Mouse (Mus musculus): ENCODE measurements around the gene Aox2. TPM values are rescaled to one million over a fixed set of nuclear protein-coding genes. Genes with fewer than 3 reads are reported as not detected.
A peak's percentile ranks its signal among the peaks of the same experiment; 100 is the strongest.

Gene Aox2
- total and polyA plus RNA-seq, 3 experiments: not detected

DNA sequence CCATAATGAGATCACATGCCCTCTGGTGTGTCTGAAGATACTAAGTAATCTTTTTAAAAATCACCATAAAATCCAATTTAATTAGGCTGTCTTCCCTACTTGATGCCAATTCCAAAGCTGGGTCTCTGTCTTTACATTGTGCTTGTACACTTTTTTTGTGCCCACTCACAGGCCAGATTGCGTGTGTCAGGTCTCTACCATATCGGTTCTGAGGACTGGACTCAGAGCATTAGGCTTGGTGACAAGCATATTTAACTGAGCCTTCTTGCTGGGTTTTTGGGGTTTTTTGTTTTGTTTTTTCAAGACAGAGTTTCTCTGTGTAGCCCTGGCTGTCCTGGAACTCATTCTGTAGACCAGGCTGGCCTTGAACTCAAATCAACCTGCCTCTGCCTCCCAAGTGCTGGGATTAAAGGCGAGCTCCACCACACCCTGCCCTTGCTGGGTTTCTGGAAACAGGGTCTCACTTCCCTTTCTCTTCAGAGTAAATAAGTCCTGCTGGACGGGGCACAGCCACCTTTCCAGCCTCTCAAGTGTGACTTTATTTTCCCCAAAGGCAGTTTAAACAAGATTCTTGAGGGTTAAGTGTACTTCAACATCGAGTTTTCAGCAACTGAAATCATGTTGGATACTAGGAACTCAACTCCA, 131.5 kb downstream of the Aox2 start:
- no peaks in the 10 kb centered on the region for H3K27me3 ChIP-seq (replicated peaks)
- TF ChIP-seq UBTF (IDR thresholded peaks at IDR 0.05; ENCODE audit: low read depth, low read length): no peak
- peak; percentile 71; the same call in 1 of the 2 replicates for TF ChIP-seq POLR2AphosphoS2 (IDR thresholded peaks at IDR 0.05; ENCODE audit: low read depth, low read length)
- TF ChIP-seq CHD2 (IDR thresholded peaks at IDR 0.05; ENCODE audit: low read length): 0 out of 2 replicates have a peak, but pooled peaks have one; percentile 27
- no peak for TF ChIP-seq ELF1 (IDR thresholded peaks at IDR 0.05; ENCODE audit: low read depth, low read length)
- no peak overlapping the region for H3K4me2 ChIP-seq (ENCODE audit: insufficient read depth, low read depth, poor library complexity, severe bottlenecking)
- H3K4me3 ChIP-seq (replicated peaks in 1 of 3; ENCODE audit: low read depth in 2 of 3, low read length in 2 of 3, poor library complexity in 1 of 3): no peak overlapping the region
- no peak overlapping the region; the same call in 1 of the 2 replicates for H3K27ac ChIP-seq (ENCODE audit: insufficient read depth, low read depth)
- dilution Hi-C loops (cut with MboI; ENCODE audit: extremely low pct_ligation_motif_present, extremely low pct_unique_long_range_greater_than_20kb, low sequenced_read_pairs): no loop called here
- H3K9me3 ChIP-seq (replicated peaks; ENCODE audit: low read length): no peaks in the 10 kb centered on the region
- in situ Hi-C loops (cut with MboI; ENCODE audit: low pct_ligation_motif_present, low pct_unique_long_range_greater_than_20kb, low sequenced_read_pairs): no loop called here
- DNase-seq (ENCODE audit: extremely low read depth): no peak
- H3K4me1 ChIP-seq (ENCODE audit: control insufficient read depth in 1 of 2, insufficient read depth in 2 of 2): no peaks in the 10 kb centered on the region
- no peak overlapping the region for H3K9ac ChIP-seq (ENCODE audit: insufficient read depth, low read depth)
- peaks cover 2% of the 10 kb centered on the region; the same call in 1 of the 2 replicates for H3K79me2 ChIP-seq (replicated peaks; ENCODE audit: control insufficient read depth, extremely low read depth, insufficient read depth, poor library complexity, severe bottlenecking)
- peaks cover 52 to 73% of the 10 kb centered on the region in 2 experiments for H3K36me3 ChIP-seq (replicated peaks in 1 of 2; ENCODE audit: control insufficient read depth in 1 of 2, insufficient read depth in 1 of 2, low read length in 1 of 2)

DNA sequence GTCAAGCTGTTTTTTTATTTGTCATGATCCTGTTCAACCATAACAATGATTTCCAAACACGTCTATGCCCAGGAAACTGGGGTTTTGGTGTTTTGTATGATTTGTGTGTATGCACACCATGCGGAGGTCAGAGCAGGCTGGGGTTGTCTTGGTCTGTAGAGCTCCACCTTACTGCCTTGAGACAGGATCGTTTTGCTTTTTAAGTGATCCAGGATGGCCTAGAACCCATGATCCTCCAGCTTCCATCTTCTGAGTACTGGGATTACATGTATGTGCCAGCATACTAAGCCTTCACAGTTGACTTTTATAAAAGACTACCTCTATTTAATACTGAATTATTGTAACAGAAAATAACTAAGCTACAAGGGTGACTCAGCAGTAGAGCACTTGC, 132.1 kb downstream of the Aox2 start:
- H3K79me2 ChIP-seq (replicated peaks; ENCODE audit: control insufficient read depth, extremely low read depth, insufficient read depth, poor library complexity, severe bottlenecking): peaks cover 2% of the 10 kb centered on the region
- TF ChIP-seq UBTF (IDR thresholded peaks at IDR 0.05; ENCODE audit: low read depth, low read length): no peak
- no peak for TF ChIP-seq KAT2A (IDR thresholded peaks at IDR 0.05; ENCODE audit: insufficient replicate concordance, low read length)
- TF ChIP-seq CHD2 (IDR thresholded peaks at IDR 0.05; ENCODE audit: low read length): no peak
- TF ChIP-seq POLR2AphosphoS2 (IDR thresholded peaks at IDR 0.05; ENCODE audit: low read depth, low read length): peak; percentile 63
- no peak for TF ChIP-seq HCFC1 (IDR thresholded peaks at IDR 0.05; ENCODE audit: low read depth, low read length)
- no peaks in the 10 kb centered on the region for H3K27me3 ChIP-seq (replicated peaks)
- H3K9me3 ChIP-seq (replicated peaks; ENCODE audit: low read length): no peaks in the 10 kb centered on the region
- in situ Hi-C loops (cut with MboI; ENCODE audit: low pct_ligation_motif_present, low pct_unique_long_range_greater_than_20kb, low sequenced_read_pairs) (no loop called here), dilution Hi-C loops (cut with MboI; ENCODE audit: extremely low pct_ligation_motif_present, extremely low pct_unique_long_range_greater_than_20kb, low sequenced_read_pairs) (no loop called here)
- no peak overlapping the region for H3K4me2 ChIP-seq (ENCODE audit: insufficient read depth, low read depth, poor library complexity, severe bottlenecking)
- H3K9ac ChIP-seq (ENCODE audit: insufficient read depth, low read depth): no peak overlapping the region
- H3K4me3 ChIP-seq (replicated peaks in 1 of 3; ENCODE audit: low read depth in 2 of 3, low read length in 2 of 3, poor library complexity in 1 of 3): no peak overlapping the region
- H3K36me3 ChIP-seq (replicated peaks in 1 of 2; ENCODE audit: control insufficient read depth in 1 of 2, insufficient read depth in 1 of 2, low read length in 1 of 2): peaks cover 55 to 76% of the 10 kb centered on the region in 2 experiments
- DNase-seq (ENCODE audit: extremely low read depth): no peak
- no peaks in the 10 kb centered on the region for H3K4me1 ChIP-seq (ENCODE audit: control insufficient read depth in 1 of 2, insufficient read depth in 2 of 2)
- H3K27ac ChIP-seq (ENCODE audit: insufficient read depth, low read depth): no peak overlapping the region

DNA sequence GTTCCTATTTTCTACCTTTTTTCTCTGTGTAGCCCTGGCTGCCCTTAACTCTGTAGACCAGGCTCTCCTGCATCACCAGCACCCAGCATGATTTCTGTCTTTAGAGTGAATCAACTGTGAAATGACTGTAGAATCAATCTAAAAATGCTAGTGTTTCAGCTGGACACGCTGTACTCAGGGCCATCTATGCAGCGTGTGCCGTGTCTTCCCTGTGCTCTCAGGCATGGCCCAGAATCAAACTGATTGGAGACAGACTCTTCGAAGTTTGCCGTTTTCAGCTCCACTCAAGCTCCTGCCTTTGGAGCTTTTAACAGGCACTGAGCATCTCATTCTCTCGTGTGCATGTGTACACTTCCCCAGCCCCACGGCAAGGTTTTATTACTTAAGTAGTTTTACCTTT, 132.7 kb downstream of the Aox2 start:
- Histone ChIP-seq H3K79me2 (replicated peaks; ENCODE audit: control insufficient read depth, extremely low read depth, insufficient read depth, poor library complexity, severe bottlenecking) (peaks cover 6% of the 10 kb centered on the region), H3K9me3 (replicated peaks; ENCODE audit: low read length) (no peaks in the 10 kb centered on the region), H3K9ac (ENCODE audit: insufficient read depth, low read depth) (no peak overlapping the region), H3K4me2 (ENCODE audit: insufficient read depth, low read depth, poor library complexity, severe bottlenecking) (no peak overlapping the region), H3K4me1 (ENCODE audit: control insufficient read depth in 1 of 2, insufficient read depth in 2 of 2) (no peaks in the 10 kb centered on the region), H3K4me3 (replicated peaks in 1 of 3; ENCODE audit: low read depth in 2 of 3, low read length in 2 of 3, poor library complexity in 1 of 3) (no peak overlapping the region), H3K27me3 (replicated peaks) (no peaks in the 10 kb centered on the region), H3K27ac (ENCODE audit: insufficient read depth, low read depth) (no peak overlapping the region), H3K36me3 (replicated peaks in 1 of 2; ENCODE audit: control insufficient read depth in 1 of 2, insufficient read depth in 1 of 2, low read length in 1 of 2) (peaks cover 55 to 79% of the 10 kb centered on the region in 2 experiments)
- TF ChIP-seq POLR2A (IDR thresholded peaks at IDR 0.05; ENCODE audit: low read depth, low read length) (peak; percentile 19; the same call in 1 of the 2 replicates), MAX (IDR thresholded peaks at IDR 0.05; ENCODE audit: low read length) (no peak), JUN (IDR thresholded peaks at IDR 0.05; ENCODE audit: insufficient read depth, low read depth, low read length) (no peak), CHD1 (IDR thresholded peaks at IDR 0.05; ENCODE audit: low read depth, low read length) (no peak), ELF1 (IDR thresholded peaks at IDR 0.05; ENCODE audit: low read depth, low read length) (no peak), ZKSCAN1 (IDR thresholded peaks at IDR 0.05; ENCODE audit: borderline replicate concordance, low read depth, low read length) (no peak)
- in situ Hi-C loops (cut with MboI; ENCODE audit: low pct_ligation_motif_present, low pct_unique_long_range_greater_than_20kb, low sequenced_read_pairs): no loop called here
- no peak for DNase-seq (ENCODE audit: extremely low read depth)
- dilution Hi-C loops (cut with MboI; ENCODE audit: extremely low pct_ligation_motif_present, extremely low pct_unique_long_range_greater_than_20kb, low sequenced_read_pairs): no loop called here
